Mouse (Mus musculus): Measurements from ENCODE around the gene Utp11. TPM values are rescaled to one million over a fixed set of nuclear protein-coding genes. Genes with fewer than 3 reads are reported as not detected.

Utp11 gene
- total RNA-seq, 2 experiments from 2014 or later, result 57.1 to 81.6 TPM

DNA sequence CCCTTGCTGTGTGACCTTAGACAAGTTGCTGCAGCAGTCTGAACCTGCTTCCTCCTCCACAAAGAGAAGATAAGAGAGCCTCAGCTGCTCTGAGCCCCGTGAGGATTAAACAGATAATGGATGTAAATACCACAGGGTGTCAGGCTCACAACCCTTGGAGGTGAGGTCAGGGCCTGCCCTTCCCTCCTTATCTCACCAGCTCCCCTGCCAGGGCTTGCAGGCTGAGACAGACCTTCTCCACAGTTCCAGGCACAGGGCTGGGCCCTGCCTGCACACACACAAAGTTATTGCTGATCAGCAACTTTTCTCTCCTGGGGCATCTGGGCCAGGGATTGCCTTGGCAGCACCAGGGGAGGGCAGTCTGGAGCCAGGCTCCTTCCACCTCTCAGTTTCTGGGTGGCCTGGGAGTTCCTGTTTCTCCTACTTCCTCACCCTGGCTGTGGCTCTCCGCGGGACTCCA, 48.4 kb downstream of the Utp11 start:
- peak; percentile 92 for ATAC-seq (replicated peaks; ENCODE audit: poor library complexity, severe bottlenecking)

DNA sequence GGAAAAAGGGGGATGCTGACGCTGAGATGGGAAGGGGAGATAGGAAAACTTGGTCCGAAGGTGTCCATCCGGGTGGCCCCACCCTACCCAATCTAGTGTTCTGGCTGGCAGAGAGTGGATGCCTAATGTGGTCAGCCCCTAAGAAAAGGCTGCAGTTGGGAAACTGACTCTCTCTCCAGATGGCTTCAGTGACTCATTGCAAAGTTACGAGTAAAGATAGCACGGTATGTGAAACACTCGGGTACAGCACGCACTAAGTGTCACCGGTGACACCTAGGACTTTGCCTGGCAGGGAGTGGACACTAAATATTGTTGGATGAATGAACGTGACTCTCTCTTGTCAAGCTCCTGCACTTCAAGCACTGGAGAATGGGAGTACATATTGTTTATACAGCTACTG, 49.5 kb downstream of the Utp11 start:
- ATAC-seq (replicated peaks; ENCODE audit: poor library complexity, severe bottlenecking), result no peak

DNA sequence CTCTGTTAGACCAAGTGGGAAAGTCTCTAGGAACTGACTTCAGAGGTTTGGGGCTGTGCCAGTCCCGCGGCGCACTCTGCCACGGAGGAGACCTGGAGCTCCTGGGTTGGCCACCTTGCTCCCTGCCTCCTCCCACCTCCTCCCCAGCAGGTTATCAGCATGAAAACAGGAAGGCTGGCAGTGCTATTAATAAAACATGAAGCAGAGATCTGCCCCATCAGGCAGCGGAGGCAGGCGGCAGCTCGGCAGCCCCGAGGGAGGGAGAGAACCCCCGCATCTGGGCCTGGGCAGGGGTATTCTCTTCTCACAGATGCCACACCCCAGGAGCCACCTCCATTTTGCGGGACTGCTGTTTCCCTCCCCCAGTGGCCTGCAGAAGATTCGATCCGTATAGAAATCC, 53.7 kb downstream of the Utp11 start:
- no peak for ATAC-seq (replicated peaks; ENCODE audit: poor library complexity, severe bottlenecking)

DNA sequence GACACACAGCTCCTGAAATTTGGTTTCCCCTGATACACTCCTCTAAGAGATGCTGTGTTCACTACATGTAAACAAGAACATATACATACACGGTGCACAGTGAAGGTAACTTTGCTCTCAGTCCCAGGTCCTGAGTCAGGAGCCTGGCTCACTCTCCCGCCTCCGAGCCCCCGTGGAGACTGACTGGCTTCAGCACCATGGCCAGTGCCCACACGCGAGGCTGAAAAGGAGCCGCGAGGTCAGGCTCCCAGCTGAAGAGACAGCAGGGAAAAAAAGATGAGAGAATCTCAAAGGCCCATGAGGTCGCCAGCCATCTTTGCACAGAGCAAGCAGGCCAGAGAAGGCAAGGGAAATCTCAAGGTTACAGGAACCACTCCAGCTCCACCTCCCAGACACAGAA, 60.1 kb downstream of the Utp11 start:
- 0 out of 2 replicates have a peak, but pooled peaks have one; percentile 48 for ATAC-seq (replicated peaks; ENCODE audit: poor library complexity, severe bottlenecking)

DNA sequence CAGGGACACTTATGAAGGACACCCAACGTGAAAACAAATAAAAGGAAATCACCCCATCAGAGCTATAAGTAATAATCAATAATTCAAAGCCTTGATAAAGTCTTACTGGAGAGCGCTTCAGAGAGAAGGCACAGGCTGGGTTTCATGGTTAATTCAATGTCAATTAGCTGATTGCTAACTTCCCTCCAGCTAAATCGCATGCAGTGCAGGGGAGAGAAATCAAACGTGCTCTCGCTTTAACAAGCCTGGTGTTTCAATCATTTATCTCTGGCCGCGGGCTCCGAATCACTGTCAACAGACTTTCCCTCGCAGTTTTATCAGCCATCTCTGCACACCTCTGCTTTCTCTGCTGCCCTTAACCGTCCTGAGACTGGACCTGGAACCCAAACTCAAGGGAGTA, 60.5 kb downstream of the Utp11 start:
- ATAC-seq (replicated peaks; ENCODE audit: poor library complexity, severe bottlenecking), result no peak

DNA sequence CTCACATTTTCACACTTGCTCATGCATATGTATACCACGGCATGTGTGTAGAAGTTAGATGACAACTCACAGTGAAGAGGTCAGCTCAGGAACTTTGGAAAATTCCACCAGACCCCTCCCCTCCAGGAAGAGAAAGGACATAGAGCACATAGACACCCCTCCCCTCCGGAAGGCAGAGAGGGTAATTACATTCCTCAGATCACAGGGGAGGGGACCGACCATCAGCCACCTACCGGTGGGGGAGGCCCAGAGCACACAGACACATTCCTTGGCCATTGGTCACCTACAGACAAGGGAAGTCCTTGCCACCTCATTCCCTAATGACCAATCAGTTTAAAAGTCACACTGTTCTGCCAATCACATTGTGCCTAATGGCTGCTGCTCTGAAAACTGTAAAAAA, 61.9 kb downstream of the Utp11 start:
- no peak for ATAC-seq (replicated peaks; ENCODE audit: poor library complexity, severe bottlenecking)

Other genes starting within 250 kb of the Utp11 start
- not detected in 2 replicates for gene 3100002H09Rik, start 82.8 kb downstream of the Utp11 start, total RNA-seq (2014; fragmentation: Nextera tagmentation)
- not detected in 2 replicates for gene 3100002H09Rik, start 82.8 kb downstream of the Utp11 start, total RNA-seq (2017)
- gene Pou3f1, start 36.8 kb downstream of the Utp11 start, total RNA-seq (2014; fragmentation: Nextera tagmentation), result not detected in 2 replicates
- gene Pou3f1, start 36.8 kb downstream of the Utp11 start, total RNA-seq (2017), result not detected in 2 replicates
- 10.4 and 16.6 TPM in 2 replicates for gene Fhl3, start 7.1 kb upstream of the Utp11 start, total RNA-seq (2014; fragmentation: Nextera tagmentation)
- 5.0 and 6.1 TPM in 2 replicates for gene Fhl3, start 7.1 kb upstream of the Utp11 start, total RNA-seq (2017)
- 90.7 and 105 TPM in 2 replicates for gene Sf3a3, start 21.2 kb upstream of the Utp11 start, total RNA-seq (2014; fragmentation: Nextera tagmentation)
- gene Sf3a3, start 21.2 kb upstream of the Utp11 start, total RNA-seq (2017), result 167 and 170 TPM in 2 replicates
- gene Inpp5b, start 48.2 kb upstream of the Utp11 start, total RNA-seq (2014; fragmentation: Nextera tagmentation), result 31.5 and 52.6 TPM in 2 replicates
- gene Inpp5b, start 48.2 kb upstream of the Utp11 start, total RNA-seq (2017), result 21.1 and 24.6 TPM in 2 replicates
- 37.9 and 42.6 TPM in 2 replicates for gene Mtf1, start 108.5 kb upstream of the Utp11 start, total RNA-seq (2014; fragmentation: Nextera tagmentation)
- 11.3 and 26.3 TPM in 2 replicates for gene Mtf1, start 108.5 kb upstream of the Utp11 start, total RNA-seq (2017)
- gene Yrdc, start 157.1 kb upstream of the Utp11 start, total RNA-seq (2014; fragmentation: Nextera tagmentation), result 38.1 and 65.5 TPM in 2 replicates
- 18.7 and 29.1 TPM in 2 replicates for gene Yrdc, start 157.1 kb upstream of the Utp11 start, total RNA-seq (2017)
- gene 1110065P20Rik, start 157.6 kb upstream of the Utp11 start, total RNA-seq (2014; fragmentation: Nextera tagmentation), result 15.0 and 19.4 TPM in 2 replicates
- gene 1110065P20Rik, start 157.6 kb upstream of the Utp11 start, total RNA-seq (2017), result 3.1 and 6.7 TPM in 2 replicates
- 1.2 TPM in 1 of 2 replicates, not detected in the other for gene Maneal, start 168.6 kb upstream of the Utp11 start, total RNA-seq (2014; fragmentation: Nextera tagmentation)
- gene Maneal, start 168.6 kb upstream of the Utp11 start, total RNA-seq (2017), result not detected in 2 replicates
- gene Epha10, start 187.3 kb upstream of the Utp11 start, total RNA-seq (2014; fragmentation: Nextera tagmentation), result not detected in 2 replicates
- not detected in 2 replicates for gene Epha10, start 187.3 kb upstream of the Utp11 start, total RNA-seq (2017)
- 6.9 and 14.1 TPM in 2 replicates for gene 9930104L06Rik, start 243.4 kb upstream of the Utp11 start, total RNA-seq (2014; fragmentation: Nextera tagmentation)
- gene 9930104L06Rik, start 243.4 kb upstream of the Utp11 start, total RNA-seq (2017), result 6.3 and 10.5 TPM in 2 replicates
- gene Cdca8, start 245.7 kb upstream of the Utp11 start, total RNA-seq (2014; fragmentation: Nextera tagmentation), result 59.2 and 97.0 TPM in 2 replicates
- 120 and 136 TPM in 2 replicates for gene Cdca8, start 245.7 kb upstream of the Utp11 start, total RNA-seq (2017)